12 mouse cellular contexts compared by ENCODE assay signal in genomic region chr6:106300179-106300578, GRCm38 (mm10).
A peak's percentile ranks its signal among the peaks of the same experiment; 100 is the strongest.
DNase-seq lines count a peak whose midpoint lies in the region.
"Had no signal": no experiment of that assay in that cellular context is flagged by ENCODE, and none has a peak within 500 bp of the region (broad histone marks: within the 10 kb centered on the region; RNA-seq: fewer than 3 reads in every experiment).

No protein-coding gene starts in this region.

- peak; percentile 41 for DNase-seq in cerebellum, adult 11 months
- DNase-seq in cerebellum, adult 18-20 months, result peak; percentile 59 to 72
- DNase-seq in cerebellum, adult 9-11 months, result peak; percentile 83
- peak; percentile 63 to 68 for DNase-seq in cerebellum, postnatal 36 days
- no peak for DNase-seq in thymus, postnatal 10 days (ENCODE audit: low spot score in 2 of 2)
- DNase-seq in right cerebral cortex, postnatal 36 days (ENCODE audit: low spot score in 2 of 2), result no peak
- DNase-seq in adrenal gland, adult 2 months, result no peak
- DNase-seq: forebrain, postnatal 0 days; gastrocnemius, postnatal 14 days; heart, postnatal 36 days; kidney, adult 11 months; kidney, adult 9 months had no signal

Comparison
In these comparisons a context has a peak if more than half of its experiments do, and no peak if none do; other contexts are left out.
1. DNase-seq: peak in cerebellum, adult 11 months (single experiment), cerebellum, adult 18-20 months (2 of 2), cerebellum, adult 9-11 months (single experiment) and cerebellum, postnatal 36 days (2 of 2); none in thymus, postnatal 10 days (0 of 2), right cerebral cortex, postnatal 36 days (0 of 2) and adrenal gland, adult 2 months (single experiment).